Mouse (Mus musculus) heart, postnatal 0 days (tissue): ENCODE data around the gene Arhgef17.
"Not testable (repeated sequence)": the region's sequence is repeated elsewhere in the genome, so short reads cannot be mapped to it uniquely, and the experiment has no call there.

ENCODE experiments used
- CTCF ChIP-seq: IDR thresholded peaks from 2 replicates; pipeline ENCODE4 v1.5.1; 2016; ENCODE audit warnings: antibody characterized with exemption, control low read depth, low read depth
- EP300 ChIP-seq: IDR thresholded peaks from 2 replicates; pipeline ENCODE4 v1.6.1; 2016; ENCODE audit warnings: antibody characterized with exemption, low read depth

DNA sequence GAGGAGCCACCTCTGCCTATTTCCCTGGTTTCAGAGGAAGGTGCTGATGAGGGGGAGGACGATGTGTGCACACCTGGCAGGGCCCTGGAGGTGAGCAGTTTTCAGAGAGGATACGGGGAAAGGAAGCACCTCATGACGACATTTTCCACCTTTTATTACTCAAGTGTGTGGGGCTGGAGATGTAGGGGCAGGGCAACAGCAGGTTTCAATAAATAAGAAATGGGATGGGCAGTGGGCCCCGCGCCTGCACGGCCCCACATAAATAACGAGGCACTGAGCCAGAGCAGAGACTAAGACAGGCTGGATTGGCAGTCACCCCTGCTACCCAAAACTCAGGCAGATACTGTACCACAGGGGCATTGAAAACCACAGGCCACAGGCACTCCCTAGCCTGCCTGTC lies 85.9 kb downstream of the Arhgef17 start:
- not testable (repeated sequence) for TF ChIP-seq CTCF, EP300
